16 mouse cellular contexts compared by ENCODE assay signal in genomic region chr12:52944274-52944673, GRCm38 (mm10).
"Had no signal": no experiment of that assay in that cellular context is flagged by ENCODE, and none has a peak within 500 bp of the region (broad histone marks: within the 10 kb centered on the region; RNA-seq: fewer than 3 reads in every experiment).

No protein-coding gene starts in this region.

- H3K9me3 ChIP-seq: liver, embryonic 15.5 days; megakaryocyte, embryonic 14.5 days; midbrain, embryonic 13.5 days; midbrain, embryonic 15.5 days; neural tube, embryonic 12.5 days had no signal

- DNase-seq: liver, postnatal 0 days; lung, adult 2 months; lung, postnatal 14 days; lung, postnatal 36 days; right cerebral cortex, postnatal 14 days; spleen, adult 18-20 months; thymus, adult 18-20 months; thymus, postnatal 14 days; thymus, postnatal 36 days had no signal

- ATAC-seq: liver, postnatal 0 days had no signal

- H3K36me3 ChIP-seq: liver, embryonic 15.5 days; midbrain, embryonic 15.5 days; neural tube, embryonic 12.5 days had no signal

- H3K27me3 ChIP-seq: liver, embryonic 15.5 days; megakaryocyte, embryonic 14.5 days; midbrain, embryonic 13.5 days; midbrain, embryonic 15.5 days; neural tube, embryonic 12.5 days had no signal

- H3K4me2 ChIP-seq: liver, embryonic 15.5 days; midbrain, embryonic 11.5 days; midbrain, embryonic 13.5 days; midbrain, embryonic 15.5 days; neural tube, embryonic 12.5 days had no signal

- H3K4me1 ChIP-seq: liver, embryonic 15.5 days; megakaryocyte, embryonic 14.5 days; midbrain, embryonic 13.5 days; neural tube, embryonic 12.5 days had no signal

- H3K9ac ChIP-seq: liver, embryonic 15.5 days; liver, postnatal 0 days; midbrain, embryonic 13.5 days; midbrain, embryonic 15.5 days; neural tube, embryonic 12.5 days had no signal

- H3K4me3 ChIP-seq: liver, embryonic 15.5 days; midbrain, embryonic 13.5 days; midbrain, embryonic 15.5 days; neural tube, embryonic 12.5 days had no signal

- H3K27ac ChIP-seq: liver, embryonic 15.5 days; macrophage; midbrain, embryonic 13.5 days; midbrain, embryonic 15.5 days; neural tube, embryonic 12.5 days had no signal
